Mouse (Mus musculus) urinary bladder, postnatal 4 days (tissue): ENCODE measurements at regions not wholly inside any gene's neighbourhood (a gene's known extent, or its start where the extent isn't known, plus 50 kb on each side); places are given as distances from the start of the nearest gene placed in this dataset.
"Not testable (repeated sequence)": the region's sequence is repeated elsewhere in the genome, so short reads cannot be mapped to it uniquely, and the experiment has no call there.

Experiments
- DNase-seq, 2 experiments: peaks; one replicate each; pipeline ENCODE4 v3.0.0; 2021 to 2022; ENCODE audit warnings: low spot score in 2 of 2

DNA sequence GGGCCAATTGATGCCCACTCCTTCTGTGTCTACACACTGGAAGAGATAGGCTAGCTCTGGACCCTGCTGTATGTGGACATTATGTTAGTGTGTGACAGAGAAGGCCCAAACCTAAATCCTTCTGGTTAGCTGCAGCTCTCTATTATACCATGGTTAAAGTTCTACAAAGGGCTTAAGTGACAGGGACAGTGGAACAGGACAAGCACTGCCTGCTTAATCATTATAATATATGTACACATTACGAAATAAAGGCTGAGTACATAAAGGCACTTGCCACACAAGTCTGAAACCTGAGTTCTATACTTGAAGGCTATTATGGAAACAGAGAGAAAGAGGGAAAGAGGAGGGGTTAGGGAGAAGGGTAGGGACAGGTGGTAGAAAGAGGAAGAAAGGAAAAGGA, 55.2 kb downstream of the Rdh14 start:
- no peak for DNase-seq

DNA sequence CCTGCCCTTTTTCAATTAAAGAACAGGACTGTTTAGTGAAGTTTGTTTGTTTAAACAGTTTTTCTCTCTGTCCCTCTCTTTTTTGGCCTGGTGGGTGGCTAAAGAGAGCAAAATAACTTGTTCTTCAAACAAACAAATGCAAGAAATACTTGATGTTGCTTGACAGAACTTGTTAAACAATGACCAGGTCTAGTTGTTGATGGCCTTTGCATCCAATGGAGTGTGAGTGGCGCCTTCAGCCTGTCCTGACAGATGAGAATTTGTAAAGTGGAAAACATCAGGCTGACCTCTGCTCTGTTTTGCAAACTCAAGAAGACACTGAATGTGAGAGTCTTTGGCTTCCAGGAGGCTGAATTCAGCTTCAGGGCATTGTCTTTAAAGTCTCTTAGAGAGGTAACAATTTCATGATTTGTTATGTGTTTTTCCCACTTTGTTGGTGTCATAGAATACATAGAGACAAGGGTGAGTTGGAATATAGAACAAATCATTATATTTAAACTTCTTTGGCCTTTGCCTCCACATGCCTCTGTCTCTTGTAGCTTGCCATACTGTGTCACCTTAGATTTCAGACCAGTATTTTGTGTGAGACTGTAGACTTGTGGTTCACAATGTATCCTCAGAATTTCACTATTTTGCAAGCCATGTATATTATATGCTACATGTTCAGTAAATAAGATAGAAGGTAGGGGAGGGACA, 67.5 kb downstream of the Rdh14 start:
- DNase-seq = no peak

DNA sequence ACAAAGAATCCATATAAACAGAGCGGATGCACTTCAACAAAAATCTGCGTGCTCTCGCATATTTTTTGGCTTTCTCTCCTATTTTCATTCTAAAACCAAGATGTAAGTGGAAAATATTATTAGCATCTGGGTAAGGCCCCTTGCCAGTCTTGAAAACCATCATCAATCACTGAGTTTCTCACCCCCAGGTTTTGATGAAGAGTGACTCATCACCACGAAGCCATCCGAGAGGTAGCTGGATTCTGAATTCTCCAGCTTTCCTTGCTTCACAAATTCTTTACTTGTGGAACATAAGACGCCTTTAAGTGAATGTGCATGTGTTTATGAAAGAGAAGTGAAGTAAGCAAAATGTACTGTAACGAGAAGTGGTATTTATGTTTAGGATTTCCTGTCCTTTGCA, 71.2 kb downstream of the Rdh14 start:
- DNase-seq = no peak

DNA sequence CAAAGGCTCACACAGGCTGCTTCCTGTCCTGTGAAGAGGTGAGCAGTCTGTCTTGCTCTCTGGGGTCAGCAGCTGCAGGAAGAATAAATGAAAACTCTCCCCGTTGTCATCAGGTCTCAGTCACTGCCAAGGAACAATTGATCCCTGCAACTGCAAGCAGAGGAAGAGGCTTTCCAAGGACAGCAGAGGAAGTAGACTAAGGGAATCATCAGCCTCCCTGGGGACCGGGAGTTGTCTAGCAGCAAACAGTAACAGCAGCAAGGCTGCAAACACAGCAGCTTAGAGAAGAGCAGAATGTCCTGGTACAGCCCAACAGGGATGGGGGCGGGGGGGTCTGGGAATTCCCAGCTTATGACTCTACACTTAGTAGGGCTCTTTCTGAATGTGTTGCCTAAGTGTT, 72.4 kb downstream of the Rdh14 start:
- no peak for DNase-seq

DNA sequence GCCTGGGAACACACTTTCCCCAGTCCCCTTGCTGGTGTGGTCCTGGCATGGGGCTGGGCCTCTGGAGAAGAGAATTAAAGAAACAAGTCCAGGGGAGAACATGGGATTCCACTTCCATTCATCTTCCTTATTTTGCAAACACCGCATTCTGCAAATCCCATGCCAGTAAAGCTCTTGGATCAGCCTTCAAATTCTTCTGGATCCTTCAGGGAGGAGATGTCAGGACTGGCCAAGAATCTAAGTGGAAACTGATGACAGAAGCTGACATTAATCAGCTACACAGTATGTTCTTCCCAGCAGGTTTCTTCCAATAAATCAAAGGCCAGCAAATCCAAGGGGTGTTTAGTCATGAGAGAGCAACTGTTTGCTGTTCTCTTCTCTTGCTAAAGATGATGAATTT, 83.4 kb downstream of the Rdh14 start:
- DNase-seq = no peak

DNA sequence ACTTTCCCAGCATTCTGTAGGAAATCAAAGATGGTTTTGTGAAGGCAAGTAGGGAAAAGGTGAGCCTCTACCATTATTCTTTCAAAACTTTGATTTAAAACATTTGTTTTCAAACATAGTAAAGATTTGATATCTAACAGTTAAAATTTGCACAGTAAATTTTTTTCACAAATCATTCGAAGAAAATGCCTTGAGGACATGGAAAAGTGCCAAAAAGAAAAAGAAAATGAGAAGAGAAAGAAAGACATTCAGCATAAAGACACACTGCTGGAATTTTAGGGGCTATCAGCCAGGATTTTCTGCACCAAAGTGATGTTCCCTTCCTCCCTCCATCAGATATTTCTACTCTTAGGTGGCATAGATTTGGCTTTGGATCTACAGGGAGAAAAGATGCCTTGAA, 90.2 kb downstream of the Rdh14 start:
- DNase-seq = no peak

DNA sequence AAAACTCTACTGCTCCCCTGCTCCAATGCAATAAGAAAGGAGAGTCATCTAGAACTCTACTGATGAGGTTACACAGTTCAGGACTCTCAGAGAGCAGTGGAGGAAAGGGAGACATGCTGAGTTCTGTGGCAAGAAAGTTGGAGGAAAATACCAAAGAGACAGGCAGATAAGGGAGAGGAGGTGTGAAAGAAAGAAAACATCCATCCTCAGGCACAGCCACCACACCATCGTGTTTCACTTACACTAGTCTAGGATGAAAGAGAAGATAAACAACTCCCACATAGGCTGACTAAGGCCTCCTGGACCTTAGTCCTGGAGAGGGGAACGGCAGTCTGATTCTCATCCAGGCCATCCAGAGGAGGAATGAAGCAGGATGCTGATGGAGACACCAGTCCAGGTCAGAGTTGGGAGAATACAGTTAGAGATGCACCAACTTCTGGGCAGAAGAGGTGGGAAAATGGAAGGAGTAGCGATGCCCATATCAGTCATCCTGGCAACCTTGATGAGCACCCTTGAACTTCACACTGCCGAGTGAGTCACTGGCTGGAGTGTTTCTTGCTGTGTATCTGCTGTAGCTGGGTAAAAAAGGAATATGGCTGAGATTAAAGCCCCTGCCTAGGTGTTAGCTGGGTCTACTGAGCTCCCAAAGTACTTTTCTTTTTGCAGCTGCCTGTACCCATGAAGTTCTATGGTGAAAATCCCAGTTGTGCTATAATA, 91.9 kb downstream of the Rdh14 start:
- DNase-seq = no peak

DNA sequence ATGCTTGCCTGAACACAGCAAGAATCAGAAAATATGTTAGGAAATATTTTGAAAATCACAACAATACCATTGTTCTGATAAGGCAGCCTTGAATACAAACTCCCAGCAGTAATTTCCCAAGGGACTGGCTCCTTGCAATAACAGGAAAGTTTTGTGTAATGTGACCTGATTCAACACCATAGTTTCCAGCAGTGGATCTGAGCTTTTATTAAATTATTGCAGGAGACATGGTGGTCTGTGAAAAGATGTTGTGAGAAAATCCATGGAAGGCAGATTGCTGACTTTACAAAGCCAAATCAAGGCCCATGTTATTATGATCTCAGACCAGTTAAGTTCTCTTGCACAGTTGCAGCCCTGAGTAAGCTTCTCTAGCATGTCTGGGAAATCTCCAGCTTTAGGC, 116.1 kb downstream of the Rdh14 start:
- no peak for DNase-seq

DNA sequence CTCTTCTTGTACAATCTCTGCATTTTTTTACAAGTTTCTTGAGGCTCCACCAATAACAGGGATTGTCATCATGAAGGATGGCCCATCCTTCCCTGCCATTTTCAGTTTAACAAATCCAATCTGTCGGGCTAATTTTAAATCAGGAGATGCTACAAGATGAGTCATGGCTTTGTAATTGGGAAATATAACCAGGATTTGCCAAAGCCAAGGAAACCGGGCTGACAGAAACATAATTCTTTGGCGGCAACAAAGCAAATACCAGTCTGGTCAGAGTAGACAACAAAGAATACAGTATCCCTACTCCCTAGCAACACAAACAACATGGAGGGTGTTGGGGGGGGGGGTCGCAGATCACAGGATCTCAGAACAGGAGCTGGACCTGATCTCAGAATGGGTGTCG, 123.0 kb downstream of the Rdh14 start:
- DNase-seq = no peak

DNA sequence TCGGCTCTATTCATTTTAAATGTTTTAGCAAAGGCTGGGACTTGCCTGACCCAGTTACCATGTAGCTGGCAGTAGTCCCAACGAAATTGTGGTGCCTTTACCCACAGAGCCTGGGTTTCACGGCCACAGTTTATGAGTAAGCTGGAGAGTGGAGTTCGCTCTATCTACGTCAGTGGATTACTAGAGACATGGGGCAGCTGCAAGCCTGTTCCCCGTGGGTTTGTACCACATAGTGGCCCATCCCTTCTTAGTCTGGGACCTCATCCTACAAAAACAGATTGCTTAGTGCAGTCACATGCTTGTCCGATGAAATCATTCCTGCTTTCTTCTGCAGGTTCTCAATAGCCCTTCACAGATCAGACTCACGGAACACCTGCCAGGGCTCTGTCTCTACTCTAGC, 123.7 kb downstream of the Rdh14 start:
- no peak for DNase-seq

DNA sequence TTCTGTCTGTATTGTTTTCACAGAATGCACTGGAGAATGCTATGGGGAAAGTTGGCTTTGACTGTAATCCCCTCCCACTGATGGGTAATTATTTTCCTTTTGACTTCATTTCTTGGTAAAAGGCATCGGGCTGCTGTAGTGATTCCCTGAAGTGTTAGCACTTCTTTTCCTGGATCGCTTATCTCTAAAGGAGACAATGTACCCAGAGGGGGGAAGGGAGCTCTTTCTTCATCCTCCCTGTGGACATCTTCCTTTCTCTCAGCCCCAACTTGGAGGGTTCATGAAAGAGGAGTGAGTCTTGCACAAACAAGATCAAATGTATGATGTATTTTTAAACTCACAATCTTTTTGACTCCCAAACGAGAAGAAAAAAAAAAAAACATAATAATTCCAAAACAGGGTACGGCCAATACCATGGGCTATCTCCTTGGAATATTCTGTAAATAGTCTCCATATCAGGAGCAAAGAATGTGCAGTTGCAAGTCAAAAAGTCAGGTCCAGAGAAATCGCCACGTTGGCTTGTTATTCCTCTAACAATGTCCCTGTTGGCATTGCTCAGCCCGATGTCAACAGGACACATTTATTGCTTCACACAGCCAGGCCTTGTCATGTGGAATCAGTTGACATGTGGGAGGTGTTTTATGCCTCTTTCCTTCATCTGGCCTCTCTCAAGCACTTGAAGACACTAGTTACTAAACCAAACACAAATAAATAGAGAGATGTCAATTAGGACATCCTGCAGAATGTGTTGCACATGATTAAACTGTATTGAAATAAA, 134.1 kb downstream of the Rdh14 start:
- DNase-seq = no peak

DNA sequence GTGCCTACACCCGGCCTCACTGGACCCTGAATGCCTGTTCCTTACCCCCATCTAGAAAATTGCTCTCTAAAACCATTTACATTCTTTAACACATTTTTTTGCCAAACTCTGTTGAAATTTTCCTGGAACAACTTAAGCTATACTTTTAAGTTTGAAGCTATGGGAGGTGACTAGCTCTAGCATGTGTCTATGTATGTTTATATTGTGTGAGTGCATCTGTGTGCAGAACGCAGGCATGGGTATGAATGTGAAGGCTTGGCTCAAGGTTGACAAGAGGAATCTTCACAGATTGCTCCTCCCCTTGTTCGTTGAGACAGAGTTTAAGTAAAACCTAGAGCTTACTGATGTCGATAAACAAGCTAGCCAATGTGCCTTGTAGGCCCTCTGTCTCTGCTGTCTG, 135.4 kb downstream of the Rdh14 start:
- DNase-seq = no peak

DNA sequence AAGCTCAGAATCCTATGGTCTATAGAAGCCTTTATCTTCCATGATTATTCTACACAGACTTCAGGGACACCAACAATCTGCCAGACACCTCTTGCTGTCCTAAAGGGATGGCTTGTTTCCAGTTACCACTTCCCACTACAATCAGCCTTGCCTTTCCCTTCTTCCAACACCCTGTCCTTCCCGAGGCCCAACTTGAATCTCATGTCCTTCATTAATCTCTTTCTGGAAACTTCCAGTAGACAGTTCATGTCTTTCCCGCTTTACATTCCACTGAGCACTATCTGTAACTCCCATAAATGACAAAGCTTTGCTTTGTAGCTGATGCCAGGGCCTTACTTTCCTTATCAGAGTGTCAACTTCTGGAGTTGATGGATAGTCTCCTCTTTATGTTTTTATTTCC, 138.5 kb downstream of the Rdh14 start:
- no peak for DNase-seq

DNA sequence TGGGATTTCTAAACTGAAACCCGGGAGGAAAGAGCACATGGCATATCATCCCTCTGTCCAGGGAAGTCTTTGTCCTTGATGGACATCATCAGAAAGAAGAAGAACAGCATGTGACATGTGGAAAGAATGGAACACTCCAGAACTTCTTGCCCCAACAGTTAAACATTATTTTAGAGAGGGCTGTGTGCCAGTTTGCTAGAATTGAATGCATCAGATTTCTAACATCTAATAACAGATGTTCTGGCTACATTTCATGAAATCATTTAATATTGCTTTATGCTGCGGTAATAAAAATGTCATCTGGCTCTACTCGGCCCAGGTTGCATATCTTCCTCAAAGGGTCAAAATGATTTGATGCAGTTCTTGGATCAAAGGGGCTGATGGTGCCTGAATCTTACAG, 140.4 kb downstream of the Rdh14 start:
- no peak for DNase-seq

DNA sequence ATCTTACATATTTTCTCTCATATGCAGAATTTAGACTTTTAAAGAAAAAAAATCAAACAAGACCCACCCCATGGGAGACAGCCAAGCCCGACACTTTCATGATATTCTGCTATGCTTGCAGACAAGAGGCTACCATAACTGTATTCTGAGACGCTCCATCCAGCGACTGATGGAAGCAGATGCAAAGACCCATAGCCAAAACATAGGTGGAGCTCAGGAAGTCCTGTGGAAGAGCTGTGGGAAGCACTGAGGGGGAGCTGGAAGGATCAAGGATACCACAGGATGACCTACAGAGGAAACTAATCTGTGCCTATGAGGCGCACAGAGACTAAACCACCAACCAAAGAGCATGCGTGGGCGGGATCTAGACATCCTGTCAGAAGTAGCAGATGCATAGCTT, 143.4 kb downstream of the Rdh14 start:
- no peak for DNase-seq

DNA sequence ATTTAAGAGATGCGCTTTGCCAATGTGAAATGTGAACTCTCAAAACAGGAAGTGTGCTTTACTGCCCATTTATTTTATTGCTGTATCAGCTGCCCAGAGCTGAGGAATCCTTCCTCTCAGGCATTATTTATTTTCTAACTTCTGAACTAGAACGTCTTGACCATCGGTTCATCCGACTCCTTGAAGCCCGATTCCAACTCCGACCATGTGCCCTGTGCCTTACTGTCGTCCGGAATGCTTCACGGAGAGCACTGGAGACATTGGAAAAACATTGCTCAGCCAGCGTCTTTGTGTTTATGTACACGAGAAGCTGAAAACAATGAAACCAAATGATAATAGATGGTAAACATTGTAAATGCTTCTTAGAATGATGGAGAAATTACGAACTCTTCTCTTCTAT, 145.7 kb downstream of the Rdh14 start:
- no peak for DNase-seq

DNA sequence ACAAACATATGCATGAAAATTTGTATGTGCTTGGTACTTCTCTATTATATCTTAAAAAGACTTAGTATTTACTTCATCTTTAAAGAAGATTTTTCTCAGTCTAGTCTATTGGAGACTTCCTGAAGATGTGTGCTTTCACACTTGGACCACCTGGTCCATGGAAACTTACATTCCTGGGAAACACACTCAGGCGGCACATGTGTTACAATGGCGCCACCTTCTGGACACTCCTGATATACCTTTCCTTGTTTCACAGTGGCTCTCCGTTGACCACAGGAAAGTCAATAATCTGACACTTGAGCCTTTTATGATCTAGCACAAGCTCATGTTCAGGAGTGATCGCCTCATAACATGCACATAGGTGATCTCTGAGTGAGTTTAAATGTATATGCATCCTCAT, 146.5 kb downstream of the Rdh14 start:
- peak in 1 of 2 experiments; percentile 67 for DNase-seq

DNA sequence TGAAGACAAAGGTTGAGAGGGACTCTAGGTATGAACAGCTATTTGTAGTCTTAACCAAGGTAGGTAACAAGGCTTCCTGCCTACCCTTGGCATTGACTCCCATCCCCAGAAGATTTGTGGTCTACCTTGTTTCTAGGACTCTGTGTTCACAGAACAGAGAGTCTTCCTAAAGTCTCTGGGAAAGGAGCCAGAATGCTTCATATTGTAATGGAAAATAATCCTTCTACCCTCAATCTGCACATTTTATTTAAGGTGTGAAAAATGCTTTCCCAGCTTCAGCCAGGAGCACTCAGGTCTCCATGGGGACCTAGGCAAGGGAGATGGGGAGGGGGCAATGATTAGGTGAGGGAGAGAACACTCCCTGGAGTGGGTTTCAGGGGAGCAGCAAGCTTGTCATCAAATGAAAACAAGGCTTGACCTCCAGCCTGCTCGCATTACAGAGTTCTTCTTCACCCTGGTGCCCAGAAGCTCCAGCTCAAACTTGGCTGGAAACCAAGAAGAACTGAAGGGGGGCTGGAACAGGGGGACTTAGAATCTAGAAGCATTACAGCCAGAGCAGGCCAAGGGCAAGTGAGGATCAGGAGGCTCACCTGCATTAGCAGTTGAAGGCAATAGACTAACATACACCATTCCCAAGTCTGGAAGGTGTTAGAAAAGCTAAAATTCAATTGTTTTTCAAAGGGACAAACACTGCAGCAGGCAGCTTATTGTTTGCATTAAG, 159.1 kb downstream of the Rdh14 start:
- no peak for DNase-seq

DNA sequence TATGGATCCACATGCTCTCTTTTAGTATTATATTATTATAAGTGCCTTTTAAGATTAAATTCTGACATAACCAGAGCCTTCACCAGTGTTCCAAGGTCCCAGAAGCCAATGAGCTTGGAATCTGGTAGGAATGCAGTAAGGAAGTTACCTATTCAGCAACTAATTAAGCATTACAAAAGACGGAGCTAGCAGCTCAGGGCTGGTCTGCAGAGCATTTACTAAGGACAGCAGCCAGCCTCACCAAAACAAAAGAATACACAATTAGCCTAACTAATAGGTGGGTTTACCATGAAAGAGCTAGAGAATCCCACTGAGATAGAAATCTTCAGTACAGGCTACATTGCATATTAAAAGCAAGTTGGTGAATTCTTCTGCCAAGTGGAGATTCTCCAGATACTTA, 164.1 kb downstream of the Rdh14 start:
- not testable (repeated sequence) for DNase-seq

DNA sequence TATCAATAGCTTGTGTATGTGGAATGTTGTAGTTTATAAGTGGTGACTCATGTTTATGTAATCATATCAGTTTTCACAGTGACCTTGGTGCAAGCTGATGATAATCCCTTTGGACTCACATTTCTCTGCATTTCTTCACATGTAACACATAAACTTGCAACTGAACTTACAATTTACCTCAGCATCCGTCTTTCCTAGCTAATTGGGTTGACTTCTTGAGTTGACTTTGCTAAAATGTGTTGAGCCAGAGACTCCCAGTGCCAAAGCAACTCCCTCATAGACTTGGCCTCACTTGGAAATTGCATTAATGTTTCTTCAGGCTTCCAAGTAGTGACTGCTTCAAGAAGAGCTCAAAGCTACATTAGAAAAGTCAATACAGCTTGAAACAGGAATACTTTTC, 172.4 kb downstream of the Rdh14 start:
- DNase-seq = no peak

DNA sequence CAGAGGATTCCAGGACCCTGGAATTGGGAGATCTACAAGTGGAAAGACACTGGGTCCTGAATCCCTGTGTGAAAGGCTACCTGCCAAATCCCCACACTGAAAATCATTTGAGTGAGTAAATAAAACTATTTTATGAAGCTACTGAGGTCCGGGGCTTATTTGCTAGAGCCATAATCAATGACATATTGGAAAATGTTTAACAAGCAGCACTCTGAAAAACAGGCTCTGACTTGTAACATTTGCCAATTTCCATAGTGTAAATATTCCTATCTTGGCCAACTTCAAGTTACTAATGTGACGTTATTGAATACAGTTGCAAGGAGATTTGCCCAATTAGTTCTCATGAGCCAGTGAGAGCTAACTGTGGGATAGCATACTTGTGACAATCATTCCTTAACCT, 177.3 kb downstream of the Rdh14 start:
- no peak for DNase-seq

DNA sequence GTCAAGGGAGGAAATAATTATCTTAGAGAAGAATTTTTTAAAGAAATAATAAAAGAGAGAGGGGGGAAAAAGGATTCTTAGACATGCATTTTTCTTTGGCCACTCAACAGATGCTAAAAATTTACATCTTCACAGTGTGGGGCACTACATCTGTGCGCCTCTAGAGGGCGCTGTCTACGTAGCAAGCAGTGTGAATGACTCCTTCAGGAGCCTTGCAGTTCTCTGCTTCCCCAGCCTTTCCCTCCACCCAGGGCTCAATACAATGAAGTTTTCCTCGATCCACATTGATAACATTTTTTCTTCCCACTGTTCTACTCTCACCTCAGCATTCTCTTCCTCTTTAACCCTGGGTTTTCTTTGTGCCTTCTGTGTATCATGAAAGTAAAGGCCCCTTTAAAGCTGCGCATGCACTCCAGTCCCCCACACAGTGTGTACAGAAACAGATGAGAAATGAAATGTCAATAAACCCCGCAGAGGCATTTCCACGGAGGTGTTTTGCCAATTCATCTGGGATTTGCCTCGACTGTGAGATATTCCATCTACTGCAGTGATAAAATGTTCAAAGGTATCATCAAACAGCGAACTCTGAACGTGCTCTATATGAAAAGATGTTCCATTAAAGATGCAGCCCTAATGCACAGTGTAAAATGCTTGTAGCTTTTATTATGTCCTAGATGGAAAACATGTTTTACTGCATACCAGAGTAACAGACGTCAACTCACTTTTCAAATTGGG, 181.2 kb downstream of the Rdh14 start:
- no peak for DNase-seq
